Mouse (Mus musculus): ENCODE data around the gene Btla.

The Btla gene

DNA sequence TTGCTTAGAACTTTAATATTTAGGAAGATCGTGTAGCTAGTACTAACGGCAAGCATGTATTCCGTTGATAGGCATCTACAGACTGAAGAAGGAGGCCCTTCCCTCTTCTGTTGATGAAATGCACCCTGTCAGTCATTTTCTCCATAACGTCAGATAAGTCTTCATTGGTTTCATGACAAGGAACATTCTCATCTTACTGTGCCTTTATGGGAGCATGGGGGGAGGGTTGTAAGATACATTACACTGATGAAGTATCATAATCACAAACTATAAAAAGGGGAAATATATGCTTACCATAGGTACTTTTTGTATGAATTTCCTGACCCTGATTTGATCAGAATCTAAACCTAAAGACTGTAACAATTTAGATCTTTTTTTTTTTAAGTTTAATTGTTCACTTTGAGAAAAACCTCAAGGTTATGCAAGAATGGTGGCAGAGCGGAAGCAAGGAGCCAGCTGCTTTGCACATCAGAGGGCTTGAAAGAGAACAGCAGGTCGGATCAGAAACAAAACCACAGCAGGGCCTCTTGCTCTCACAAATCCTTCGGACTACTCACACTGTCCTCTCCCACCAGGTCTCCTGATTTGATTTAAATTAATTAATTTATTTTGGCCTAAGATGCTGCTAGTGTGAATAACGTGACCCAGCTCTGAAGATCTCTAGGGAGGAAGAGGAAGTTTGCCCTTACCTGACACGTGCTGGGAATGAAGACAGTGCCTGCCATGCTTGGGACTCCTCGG, at the start of gene Btla:
Gene Btla (plus strand): TSS at position 668 of the 741 bp plus-strand sequence.
- no peak for DNase-seq (ENCODE audit: extremely low read depth, insufficient read length, low spot score)

DNA sequence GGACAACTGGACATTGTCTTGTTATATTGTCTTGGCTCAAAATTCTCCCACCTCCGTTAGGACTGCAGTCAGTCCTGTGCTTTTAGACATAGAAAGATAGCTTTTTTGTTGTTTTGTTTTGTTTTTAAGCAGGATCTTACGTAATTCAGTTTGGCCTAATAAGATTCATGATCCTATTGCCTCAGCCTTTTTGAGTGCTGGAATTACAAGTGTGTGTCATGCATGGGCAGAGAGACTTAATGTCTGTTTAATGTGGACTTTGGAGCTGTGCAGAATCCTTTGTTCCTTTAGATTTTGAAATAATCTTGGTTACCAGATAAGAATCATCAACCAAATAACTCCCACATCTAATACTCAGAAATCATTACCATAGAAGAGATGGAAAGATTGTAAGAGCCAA, 45.6 kb upstream of the Btla start:
- no peak for DNase-seq (ENCODE audit: extremely low read depth, insufficient read length, low spot score)

GRCm38 (mm10) chr16:45181824-45182223, 42.3 kb upstream of the Btla start:
- DNase-seq (ENCODE audit: extremely low read depth, insufficient read length, low spot score) = no peak

DNA sequence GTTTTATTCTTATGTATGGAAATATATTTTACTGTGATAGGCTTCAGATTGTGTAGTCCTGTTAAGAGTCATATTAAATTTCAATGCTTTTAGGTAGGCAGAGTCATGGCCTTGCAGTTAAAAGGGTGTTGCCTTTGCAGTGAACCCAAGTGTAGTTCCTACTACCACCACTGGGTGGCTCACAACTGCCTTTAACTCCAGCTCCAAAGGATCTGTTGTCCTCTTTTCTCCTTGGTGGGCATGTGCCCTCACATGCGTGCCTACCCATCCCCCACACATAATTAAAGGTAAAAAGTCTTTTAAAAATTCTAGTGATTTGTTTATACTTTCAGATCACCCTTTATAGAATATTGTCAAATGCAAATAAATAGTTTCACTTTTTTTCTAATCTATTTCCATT, 31.5 kb upstream of the Btla start:
- DNase-seq (ENCODE audit: extremely low read depth, insufficient read length, low spot score) = peak; percentile 14

GRCm38 (mm10) chr16:45196816-45197215, 27.3 kb upstream of the Btla start:
- DNase-seq (ENCODE audit: extremely low read depth, insufficient read length, low spot score) = peak; percentile 13

GRCm38 (mm10) chr16:45201395-45201794, 22.7 kb upstream of the Btla start:
- no peak for DNase-seq (ENCODE audit: extremely low read depth, insufficient read length, low spot score)

DNA sequence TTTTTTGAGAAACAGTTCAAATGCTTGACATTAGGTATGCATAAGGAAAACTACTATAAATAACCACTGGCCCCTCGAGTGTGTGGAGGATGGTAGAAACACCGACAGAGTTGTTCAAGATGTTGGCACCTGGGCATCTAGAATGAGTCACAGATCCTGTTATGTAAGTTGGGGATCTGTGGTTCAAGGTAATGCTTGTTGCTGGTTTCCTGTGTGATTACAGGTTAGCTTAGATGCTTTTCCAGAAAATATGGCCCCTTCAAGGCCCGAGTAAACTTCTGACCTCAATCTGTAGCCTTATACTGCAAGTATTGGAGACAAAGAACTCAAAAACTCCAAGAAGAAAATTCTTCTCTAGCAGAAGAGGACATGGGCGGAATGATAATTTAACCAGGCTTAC, 19.7 kb upstream of the Btla start:
- no peak for DNase-seq (ENCODE audit: extremely low read depth, insufficient read length, low spot score)

DNA sequence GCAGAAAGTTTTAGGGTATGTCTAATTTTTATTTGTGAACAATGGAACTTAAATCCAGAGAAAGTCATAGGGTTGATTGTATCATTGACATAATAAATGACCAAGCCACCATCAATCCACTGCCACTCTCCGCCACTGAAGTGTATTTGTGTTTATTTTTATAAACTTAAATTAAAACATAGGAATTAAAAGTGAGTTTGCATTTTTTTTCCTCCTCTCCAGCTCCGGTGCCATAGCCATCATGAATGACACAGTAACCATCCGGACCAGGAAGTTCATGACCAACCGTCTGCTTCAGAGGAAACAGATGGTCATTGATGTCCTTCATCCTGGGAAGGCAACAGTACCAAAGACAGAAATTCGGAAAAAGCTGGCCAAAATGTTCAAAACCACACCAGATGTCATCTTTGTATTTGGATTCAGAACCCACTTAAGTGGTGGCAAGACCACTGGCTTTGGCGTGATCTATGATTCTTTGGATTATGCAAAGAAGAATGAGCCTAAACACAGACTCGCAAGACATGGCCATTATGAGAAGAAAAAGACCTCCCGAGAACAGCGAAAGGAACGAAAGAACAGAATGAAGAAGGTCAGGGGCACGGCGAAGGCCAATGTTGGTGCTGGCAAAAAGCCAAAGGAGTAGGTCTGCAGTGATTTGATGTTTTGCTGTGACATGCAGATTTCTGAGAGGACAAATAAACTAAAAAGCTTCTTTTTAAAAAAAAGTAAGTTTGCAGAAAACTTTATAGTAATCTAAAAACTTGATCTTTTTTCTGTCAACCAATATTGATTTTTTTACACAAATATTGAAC, 19.1 kb upstream of the Btla start:
- DNase-seq (ENCODE audit: extremely low read depth, insufficient read length, low spot score) = no peak

DNA sequence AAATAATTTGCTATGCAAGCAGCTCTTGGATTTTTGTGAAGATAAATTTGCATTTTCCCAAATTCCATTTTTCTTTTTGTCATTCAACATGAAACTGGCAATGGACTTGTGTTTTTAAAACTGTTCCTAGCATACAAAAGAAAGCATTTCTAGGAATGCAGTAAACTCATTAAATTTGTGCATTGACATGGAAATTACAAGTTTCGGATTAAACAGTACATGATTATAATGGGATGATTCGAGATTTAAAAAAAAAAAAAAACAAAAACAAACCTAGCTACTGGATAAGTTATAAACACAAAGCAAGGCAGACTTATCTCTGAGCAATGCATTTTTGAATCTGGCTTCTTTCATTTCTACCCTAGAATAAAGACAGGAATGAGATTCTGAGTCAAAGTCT, 2.1 kb upstream of the Btla start:
- no peak for DNase-seq (ENCODE audit: extremely low read depth, insufficient read length, low spot score)

DNA sequence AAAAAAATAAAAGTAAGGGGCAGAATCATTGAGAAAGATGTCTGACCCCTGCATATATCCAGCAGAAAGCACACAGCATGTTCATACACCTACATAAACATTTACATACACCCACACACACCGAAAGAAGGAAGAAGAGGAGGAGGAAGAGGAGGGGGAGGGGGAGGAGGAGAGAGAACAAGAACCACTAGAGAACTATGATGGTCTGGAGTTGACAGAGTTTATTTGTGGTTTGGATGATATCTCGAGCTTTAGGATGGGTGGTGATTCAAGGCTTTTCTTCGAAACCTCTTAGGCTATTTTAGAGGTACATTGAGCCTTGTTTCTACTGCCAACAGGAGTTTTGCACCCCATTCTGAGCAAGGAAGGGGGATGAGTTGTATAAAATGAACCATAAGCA, 1.3 kb upstream of the Btla start:
- no peak for DNase-seq (ENCODE audit: extremely low read depth, insufficient read length, low spot score)

DNA sequence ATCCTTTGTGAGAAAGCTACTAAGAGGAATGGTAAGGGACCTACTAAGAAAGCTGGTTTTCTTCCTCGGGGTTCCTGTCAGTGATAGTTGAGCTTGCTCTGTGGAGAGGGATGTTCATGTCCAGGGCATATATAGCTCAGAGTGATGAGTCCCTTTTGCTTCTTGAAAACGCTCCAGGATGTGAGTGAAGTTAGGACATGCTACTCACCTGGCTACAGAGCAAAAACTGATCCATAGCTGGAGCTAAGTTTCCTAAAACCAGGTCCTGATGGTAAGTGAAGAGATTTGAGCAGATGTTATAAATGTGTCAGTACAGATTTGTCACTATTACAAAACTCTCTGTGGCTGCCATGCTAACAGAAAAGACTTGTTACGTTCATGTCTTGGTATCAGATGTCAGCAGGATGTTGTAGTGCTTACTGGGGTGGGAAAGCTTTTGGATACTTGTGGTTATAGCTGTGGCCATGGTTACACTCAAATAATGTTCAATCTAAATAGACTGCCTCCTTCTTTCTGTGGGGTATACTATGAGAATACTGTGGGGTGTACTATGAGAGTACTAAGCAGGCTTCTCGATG, 405 bp downstream of the Btla start:
- DNase-seq (ENCODE audit: extremely low read depth, insufficient read length, low spot score) = no peak

DNA sequence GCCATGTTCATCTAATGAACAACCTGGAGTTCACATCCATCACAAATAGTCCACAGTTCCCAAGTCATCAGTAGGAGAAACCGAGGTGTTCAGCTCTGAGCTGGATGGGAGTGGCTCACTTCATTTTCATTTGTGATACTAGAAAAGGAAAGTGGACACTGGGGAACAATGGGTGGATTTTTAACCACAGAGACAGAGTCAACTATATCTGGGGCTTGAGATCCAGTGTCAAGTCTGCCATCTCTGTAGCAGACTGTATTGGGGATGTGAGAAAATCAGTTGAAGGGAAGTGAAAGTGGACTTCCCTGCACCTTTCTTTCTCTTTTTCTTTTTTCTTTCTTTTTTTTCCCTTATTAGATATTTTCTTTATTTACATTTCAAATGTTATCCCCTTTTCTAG, 2.9 kb downstream of the Btla start:
- DNase-seq (ENCODE audit: extremely low read depth, insufficient read length, low spot score) = no peak

- no peak for DNase-seq (ENCODE audit: extremely low read depth, insufficient read length, low spot score)
Observed at GRCm38 (mm10) chr16:45231296-45231695, 7.2 kb downstream of the Btla start.

GRCm38 (mm10) chr16:45233007-45233406, 8.9 kb downstream of the Btla start:
- no peak for DNase-seq (ENCODE audit: extremely low read depth, insufficient read length, low spot score)

DNA sequence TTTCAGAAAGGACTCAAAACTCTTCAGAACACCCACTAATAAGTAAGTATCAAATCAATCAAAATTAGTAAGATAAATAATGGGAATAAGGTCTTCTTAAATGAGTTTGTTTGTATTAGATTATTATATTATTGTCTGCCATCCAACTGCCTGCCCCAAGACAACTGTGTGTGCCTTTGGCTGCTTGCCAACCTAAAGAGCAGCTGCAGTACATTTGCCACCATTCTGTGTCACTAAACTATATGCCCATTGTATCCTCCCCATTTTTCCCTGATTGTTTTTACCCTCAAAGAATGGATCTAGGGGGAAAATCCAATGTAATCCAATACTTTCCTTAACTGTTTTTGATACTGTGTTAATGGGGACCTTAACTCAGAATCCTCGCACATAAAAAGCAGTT, 18.6 kb downstream of the Btla start:
- DNase-seq (ENCODE audit: extremely low read depth, insufficient read length, low spot score) = no peak

GRCm38 (mm10) chr16:45244930-45245472, 20.9 kb downstream of the Btla start:
- DNase-seq (ENCODE audit: extremely low read depth, insufficient read length, low spot score) = no peak

DNA sequence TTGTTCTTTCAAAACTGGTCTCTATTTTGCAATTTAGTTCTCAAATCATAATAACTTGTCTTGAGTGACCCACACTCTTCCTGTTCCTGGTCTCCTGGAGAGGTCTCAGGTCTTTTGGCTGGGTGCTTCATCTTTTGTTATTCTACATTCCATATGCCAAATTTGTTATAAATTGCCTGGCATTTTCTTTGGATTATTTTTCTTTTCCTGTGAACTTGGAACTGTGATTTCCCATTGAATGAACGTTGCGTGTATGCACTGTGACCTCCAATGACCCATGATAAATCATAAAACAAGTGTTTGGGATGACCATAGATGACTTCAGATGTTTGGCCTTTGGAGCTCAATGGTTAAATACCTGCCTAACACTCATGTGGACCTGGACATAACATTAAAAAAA, 25.6 kb downstream of the Btla start:
- DNase-seq (ENCODE audit: extremely low read depth, insufficient read length, low spot score) = no peak

- DNase-seq (ENCODE audit: extremely low read depth, insufficient read length, low spot score) = no peak
Observed at GRCm38 (mm10) chr16:45250317-45250716, 26.2 kb downstream of the Btla start.

GRCm38 (mm10) chr16:45251773-45252413, 27.8 kb downstream of the Btla start:
- DNase-seq (ENCODE audit: extremely low read depth, insufficient read length, low spot score) = no peak

DNA sequence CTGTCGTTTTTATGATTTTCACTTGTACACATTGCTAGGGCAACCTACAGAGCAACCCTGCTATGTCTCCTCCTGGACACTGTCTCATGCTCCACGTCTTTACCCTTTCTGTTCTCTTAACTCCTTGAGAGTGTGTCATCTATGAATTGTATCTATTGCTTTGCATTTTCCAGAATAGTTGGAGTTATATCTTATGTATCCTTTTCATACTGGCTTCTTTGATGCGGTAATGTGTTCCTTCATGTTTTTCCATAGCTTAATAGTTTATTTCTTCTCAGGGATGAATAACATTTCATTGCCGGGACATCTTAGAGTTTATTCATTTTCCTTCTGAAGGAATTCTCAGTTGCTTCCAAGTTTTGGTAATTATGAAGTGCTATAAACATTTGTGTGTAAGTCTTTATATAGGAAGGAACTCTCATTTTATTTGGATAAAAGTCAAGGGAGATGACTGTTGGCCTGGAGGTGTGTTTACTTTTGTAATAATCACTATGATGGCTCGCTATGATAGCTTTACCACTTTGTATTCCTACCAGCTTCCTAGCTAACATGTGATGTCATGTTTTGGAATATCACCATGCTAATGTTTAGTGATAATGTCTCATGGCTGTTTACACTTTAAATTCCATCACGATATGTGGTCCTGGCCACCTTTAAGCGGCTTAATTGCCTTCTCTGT, 31.2 kb downstream of the Btla start:
- no peak for DNase-seq (ENCODE audit: extremely low read depth, insufficient read length, low spot score)
